Mouse (Mus musculus) lung, postnatal 0 days (tissue): Measurements from ENCODE around the gene Pced1b.
"Not testable (repeated sequence)": the region's sequence is repeated elsewhere in the genome, so short reads cannot be mapped to it uniquely, and the experiment has no call there.

Experiments used
- CTCF ChIP-seq: IDR thresholded peaks from 2 replicates; pipeline ENCODE4 v1.5.1; 2016; ENCODE audit warnings: antibody characterized with exemption, mild to moderate bottlenecking
- EP300 ChIP-seq: IDR thresholded peaks from 2 replicates; pipeline ENCODE4 v1.6.1; 2016; ENCODE audit warnings: antibody characterized with exemption, mild to moderate bottlenecking, control low read depth

DNA sequence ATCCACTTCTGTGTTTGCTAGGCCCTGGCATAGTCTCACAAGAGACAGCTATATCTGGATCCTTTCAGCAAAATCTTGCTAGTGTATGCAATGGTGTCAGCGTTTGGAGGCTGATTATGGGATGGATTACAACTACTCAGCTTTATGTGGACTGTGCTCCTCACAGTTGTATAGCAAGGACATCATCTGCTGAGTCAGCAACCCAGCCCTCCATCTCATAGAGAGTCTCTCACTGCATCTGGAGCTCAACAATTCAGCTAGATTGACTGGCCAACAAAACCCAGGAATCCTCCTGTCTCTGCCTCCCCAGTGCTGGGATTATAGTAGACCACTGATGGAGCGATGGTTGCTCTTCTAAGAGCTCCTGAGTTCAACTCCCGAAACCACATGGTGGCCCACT is 37.2 kb upstream of the Pced1b start:
- TF ChIP-seq CTCF, EP300: not testable (repeated sequence)
